Comparison of ENCODE assay signal across 16 mouse cellular contexts in the genomic region with DNA sequence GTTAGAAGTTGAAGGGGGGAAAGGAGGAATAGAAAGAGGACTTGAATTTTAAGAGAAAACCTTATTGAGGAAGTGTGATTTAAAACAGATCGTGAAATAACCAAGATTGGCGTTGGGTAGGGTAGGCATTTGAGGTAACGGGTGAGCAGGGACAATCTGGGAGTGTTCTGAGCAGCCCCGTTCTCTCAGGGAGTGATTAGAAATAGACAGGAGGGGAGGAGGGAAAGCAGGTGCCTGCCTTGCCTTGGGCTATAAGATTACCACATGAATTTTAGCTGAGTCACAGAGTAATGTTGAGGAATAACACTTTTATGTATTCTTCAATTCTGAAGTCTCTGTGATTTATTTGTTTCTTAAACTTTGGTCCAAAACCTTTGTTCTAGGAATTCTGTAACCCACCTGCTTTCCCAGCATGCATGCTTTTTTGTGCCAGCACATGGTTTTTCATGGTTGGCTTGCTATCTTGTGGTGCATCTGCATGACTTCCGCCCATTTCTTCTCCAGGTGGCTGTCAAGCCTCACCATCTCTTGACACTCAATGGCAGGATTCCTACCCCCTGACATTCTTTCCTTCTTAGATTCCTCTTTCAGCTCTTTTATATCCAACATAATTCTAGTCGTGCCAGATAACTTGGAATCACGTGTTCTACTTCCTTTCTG.
DNase-seq lines count a peak whose midpoint lies in the region; ATAC-seq and TF ChIP-seq lines count a peak whose summit lies in the region.
"Had no signal": no experiment of that assay in that cellular context is flagged by ENCODE, and none has a peak within 500 bp of the region (broad histone marks: within the 10 kb centered on the region; RNA-seq: fewer than 3 reads in every experiment).

No protein-coding gene starts in this region.

- no peak; the same call in 1 of the 2 replicates for ATAC-seq in hindbrain, postnatal 0 days
- no peak for ATAC-seq in hindbrain, embryonic 13.5 days (ENCODE audit: low FRiP score)
- ATAC-seq: intestine, embryonic 16.5 days; liver, embryonic 12.5 days had no signal

- no peak overlapping the region for H3K27ac ChIP-seq in hindbrain, postnatal 0 days
- no peak overlapping the region for H3K27ac ChIP-seq in hindbrain, embryonic 13.5 days
- H3K27ac ChIP-seq: heart, embryonic 15.5 days; liver, embryonic 12.5 days; lung, embryonic 15.5 days had no signal

- H3K4me2 ChIP-seq in hindbrain, postnatal 0 days (ENCODE audit: low read depth, low read length), result no peak overlapping the region
- H3K4me2 ChIP-seq in hindbrain, embryonic 13.5 days, result no peak overlapping the region
- H3K4me2 ChIP-seq: heart, embryonic 15.5 days; liver, embryonic 12.5 days; lung, embryonic 15.5 days had no signal

- H3K4me3 ChIP-seq in hindbrain, postnatal 0 days (ENCODE audit: low read length), result no peak overlapping the region
- H3K4me3 ChIP-seq in hindbrain, embryonic 13.5 days, result no peak overlapping the region
- H3K4me3 ChIP-seq: heart, embryonic 15.5 days; liver, embryonic 12.5 days; lung, embryonic 15.5 days had no signal

- H3K9me3 ChIP-seq in hindbrain, postnatal 0 days (ENCODE audit: low read length), result no peaks in the 10 kb centered on the region
- no peaks in the 10 kb centered on the region for H3K9me3 ChIP-seq in hindbrain, embryonic 13.5 days
- H3K9me3 ChIP-seq: heart, embryonic 15.5 days; liver, embryonic 12.5 days; lung, embryonic 15.5 days had no signal

- no peaks in the 10 kb centered on the region for H3K27me3 ChIP-seq in hindbrain, postnatal 0 days (ENCODE audit: insufficient read depth, low read length)
- H3K27me3 ChIP-seq in hindbrain, embryonic 13.5 days, result no peaks in the 10 kb centered on the region
- H3K27me3 ChIP-seq: heart, embryonic 15.5 days; liver, embryonic 12.5 days; lung, embryonic 15.5 days had no signal

- H3K4me1 ChIP-seq in hindbrain, postnatal 0 days (ENCODE audit: insufficient read depth, low read length), result no peaks in the 10 kb centered on the region
- H3K4me1 ChIP-seq in hindbrain, embryonic 13.5 days (replicated peaks), result 0 out of 2 replicates have a peak, but pooled peaks cover under 1% of the 10 kb centered on the region
- H3K4me1 ChIP-seq: liver, embryonic 12.5 days; lung, embryonic 15.5 days had no signal

- TF ChIP-seq CTCF in hindbrain, postnatal 0 days (IDR thresholded peaks at IDR 0.05; ENCODE audit: low read depth), result no peak

- DNase-seq in hindbrain, postnatal 0 days (ENCODE audit: low spot score), result peak; percentile 12
- peak; percentile 56 for DNase-seq in cerebellum, adult 11-12 months
- peak; percentile 54 to 70 for DNase-seq in cerebellum, postnatal 36 days
- DNase-seq in thymus, postnatal 14 days, result peak; percentile 28
- no peak for DNase-seq in adrenal gland, adult (ENCODE audit: inconsistent age in 2 of 2, low spot score in 1 of 2)
- no peak for DNase-seq in embryo, embryonic 10 days (ENCODE audit: low spot score)
- no peak for DNase-seq in frontal cortex, postnatal 36 days (ENCODE audit: low spot score in 2 of 2)
- DNase-seq: adrenal gland, postnatal 14 days; gastrocnemius, postnatal 14 days; kidney, postnatal 10 days; retina, postnatal 1 day had no signal

- no peaks in the 10 kb centered on the region for H3K36me3 ChIP-seq in hindbrain, postnatal 0 days (ENCODE audit: insufficient read depth, low read length)
- H3K36me3 ChIP-seq in hindbrain, embryonic 13.5 days, result no peaks in the 10 kb centered on the region
- H3K36me3 ChIP-seq: heart, embryonic 15.5 days; liver, embryonic 12.5 days; lung, embryonic 15.5 days had no signal

- WGBS in hindbrain, postnatal 0 days, result 73% methylated on average over 7 of the region's 7 CpGs
- 88% methylated on average over 7 of the region's 7 CpGs for WGBS in hindbrain, embryonic 13.5 days

- H3K9ac ChIP-seq in hindbrain, postnatal 0 days (replicated peaks; ENCODE audit: low read length), result no peak overlapping the region
- H3K9ac ChIP-seq in hindbrain, embryonic 13.5 days, result no peak overlapping the region
- H3K9ac ChIP-seq: heart, embryonic 15.5 days; liver, embryonic 12.5 days; lung, embryonic 15.5 days had no signal

Comparison
In these comparisons a context has a peak if more than half of its experiments do, and no peak if none do; other contexts are left out.
1. DNase-seq: peak in hindbrain, postnatal 0 days (single experiment), cerebellum, adult 11-12 months (single experiment), cerebellum, postnatal 36 days (2 of 2) and thymus, postnatal 14 days (single experiment); none in adrenal gland, adult (0 of 2), embryo, embryonic 10 days (single experiment) and frontal cortex, postnatal 36 days (0 of 2).